Mouse (Mus musculus) stomach, postnatal 0 days (tissue): ENCODE results near the gene Arap2.

Experiments used
- CTCF ChIP-seq: IDR thresholded peaks from 2 replicates; pipeline ENCODE4 v1.5.1; 2016; ENCODE audit warnings: antibody characterized with exemption, low read depth, mild to moderate bottlenecking, moderate library complexity
- EP300 ChIP-seq: optimal IDR thresholded peaks from 2 replicates; pipeline ENCODE3; 2016; ENCODE audit warnings: antibody characterized with exemption

- TF ChIP-seq CTCF: no peak
- TF ChIP-seq EP300: no peak
Observed at GRCm38 (mm10) chr5:62715977-62716376, 50.0 kb downstream of the Arap2 start.
